Mouse (Mus musculus) cerebellum, adult 11 months (tissue): ENCODE data around the gene Lrba.

Experiments used
- DNase-seq: peaks from one replicate; pipeline ENCODE4 v3.0.0; 2022

Lrba gene

GRCm38 (mm10) chr3:86224564-86225421, at the start of gene Lrba:
TSS of gene Lrba (plus strand) at chr3:86224680.
- peak; percentile 82 for DNase-seq

GRCm38 (mm10) chr3:86179714-86180113, 44.8 kb upstream of the Lrba start:
- no peak for DNase-seq

GRCm38 (mm10) chr3:86181107-86181506, 43.4 kb upstream of the Lrba start:
- no peak for DNase-seq

- no peak for DNase-seq
Measured at GRCm38 (mm10) chr3:86184546-86184945, 39.9 kb upstream of the Lrba start.

DNA sequence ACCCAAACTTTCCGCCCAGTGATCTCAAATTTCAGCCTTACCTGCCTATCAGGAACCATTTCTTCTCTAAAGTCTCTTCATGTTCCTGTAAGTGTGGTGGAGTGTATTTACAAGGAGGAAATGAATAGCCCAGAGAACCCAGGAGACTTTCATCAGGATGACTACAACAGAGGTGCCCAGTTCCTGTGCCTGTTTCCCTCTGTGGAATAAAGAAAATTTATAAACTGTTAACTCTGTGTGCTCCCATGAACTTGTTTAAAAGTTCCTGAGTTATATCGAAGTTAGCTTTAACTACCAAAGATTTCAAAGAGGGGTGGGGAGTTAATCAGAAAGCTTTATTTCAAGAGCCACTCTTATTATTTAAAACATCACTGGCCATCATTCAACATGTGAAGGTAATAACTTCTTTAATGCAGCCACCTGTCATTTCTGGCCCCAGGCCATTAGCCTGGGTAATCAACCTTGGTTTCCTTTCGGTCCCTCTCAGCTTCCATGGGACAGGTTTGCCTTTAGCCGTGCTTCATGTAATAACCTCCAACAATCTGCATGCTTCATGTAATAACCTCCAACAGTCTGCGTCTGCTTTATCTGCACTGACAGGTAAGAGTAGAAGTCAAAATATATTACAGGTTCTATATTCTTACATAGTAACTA, 36.6 kb upstream of the Lrba start:
- DNase-seq = no peak

- DNase-seq = no peak
Measured at GRCm38 (mm10) chr3:86195981-86196380, 28.5 kb upstream of the Lrba start.

- no peak for DNase-seq
Measured at GRCm38 (mm10) chr3:86196471-86196870, 28.0 kb upstream of the Lrba start.

- no peak for DNase-seq
Measured at GRCm38 (mm10) chr3:86201645-86202175, 22.8 kb upstream of the Lrba start.

GRCm38 (mm10) chr3:86202449-86202848, 22.0 kb upstream of the Lrba start:
- no peak for DNase-seq

DNA sequence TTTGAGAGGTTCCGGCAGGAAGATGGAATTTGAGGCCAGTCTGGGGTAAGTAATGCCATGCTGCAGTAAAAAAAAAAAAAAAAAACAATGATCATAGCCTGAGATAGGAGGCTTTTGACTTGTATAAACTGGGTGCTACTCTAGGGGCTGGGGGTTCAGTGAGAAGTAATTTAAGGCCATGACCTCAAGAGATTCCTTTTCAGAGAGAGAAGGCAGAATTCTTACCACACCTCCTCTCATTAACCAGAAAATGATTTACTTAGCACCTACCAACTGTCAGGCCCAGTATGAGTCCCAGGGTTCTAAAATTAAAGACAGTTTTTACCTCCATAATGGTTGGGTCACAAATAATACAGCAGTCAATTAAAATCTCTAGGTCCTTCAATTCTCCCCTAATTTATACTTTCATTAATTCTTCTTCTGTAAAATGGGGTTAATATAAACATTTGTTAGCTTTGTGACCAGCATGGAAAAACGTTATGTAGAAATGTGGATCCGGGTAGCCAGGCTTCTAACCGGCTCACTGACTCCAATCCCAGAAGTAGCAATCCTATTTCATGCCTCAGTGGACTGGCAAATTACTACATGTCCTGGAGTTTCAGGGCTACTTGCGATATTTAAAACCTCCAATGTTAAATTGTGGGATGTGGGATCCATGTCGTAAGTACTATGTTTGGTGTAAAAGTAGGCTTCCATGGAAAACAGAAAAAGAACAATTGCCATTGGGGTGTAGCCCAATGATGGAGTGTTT, 19.7 kb upstream of the Lrba start:
- no peak for DNase-seq

GRCm38 (mm10) chr3:86206556-86206955, 17.9 kb upstream of the Lrba start:
- DNase-seq = no peak

- no peak for DNase-seq
Measured at GRCm38 (mm10) chr3:86210267-86210939, 14.1 kb upstream of the Lrba start.

DNA sequence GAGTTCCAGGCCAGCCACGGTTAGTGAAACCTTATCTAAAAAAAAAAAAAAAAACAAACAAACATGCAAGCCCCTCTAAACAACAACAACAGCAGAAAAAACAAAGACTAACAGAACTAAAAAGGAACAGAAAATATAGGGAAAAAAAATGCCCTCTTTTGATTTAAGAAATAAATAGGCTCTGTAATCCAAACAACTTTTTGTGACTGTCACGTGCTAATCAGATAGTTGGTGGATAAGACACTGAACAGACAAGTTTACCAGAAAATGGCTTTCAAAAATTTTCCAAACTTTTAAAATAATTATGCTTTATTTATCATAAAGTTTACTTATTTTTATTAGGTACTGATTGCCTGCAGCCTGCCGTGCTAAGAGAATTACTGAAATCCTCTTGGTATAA, 13.5 kb upstream of the Lrba start:
- no peak for DNase-seq

GRCm38 (mm10) chr3:86214248-86214647, 10.2 kb upstream of the Lrba start:
- DNase-seq = no peak

- peak; percentile 93 for DNase-seq
Measured at GRCm38 (mm10) chr3:86223634-86224313, 706 bp upstream of the Lrba start.

DNA sequence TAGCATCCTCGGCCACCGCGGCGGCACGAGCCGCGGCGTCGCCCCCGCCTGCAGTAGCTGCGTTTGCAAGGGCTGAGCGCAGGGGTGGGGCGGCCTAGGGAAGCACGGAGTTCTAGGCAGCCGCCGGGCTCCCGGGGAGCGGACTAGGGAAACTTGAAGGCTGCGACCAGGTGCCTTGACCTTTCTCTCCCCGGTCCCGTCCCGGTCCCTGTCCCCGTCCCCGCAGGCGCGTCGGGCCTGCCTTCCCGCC, 241 bp upstream of the Lrba start:
- no peak for DNase-seq

DNA sequence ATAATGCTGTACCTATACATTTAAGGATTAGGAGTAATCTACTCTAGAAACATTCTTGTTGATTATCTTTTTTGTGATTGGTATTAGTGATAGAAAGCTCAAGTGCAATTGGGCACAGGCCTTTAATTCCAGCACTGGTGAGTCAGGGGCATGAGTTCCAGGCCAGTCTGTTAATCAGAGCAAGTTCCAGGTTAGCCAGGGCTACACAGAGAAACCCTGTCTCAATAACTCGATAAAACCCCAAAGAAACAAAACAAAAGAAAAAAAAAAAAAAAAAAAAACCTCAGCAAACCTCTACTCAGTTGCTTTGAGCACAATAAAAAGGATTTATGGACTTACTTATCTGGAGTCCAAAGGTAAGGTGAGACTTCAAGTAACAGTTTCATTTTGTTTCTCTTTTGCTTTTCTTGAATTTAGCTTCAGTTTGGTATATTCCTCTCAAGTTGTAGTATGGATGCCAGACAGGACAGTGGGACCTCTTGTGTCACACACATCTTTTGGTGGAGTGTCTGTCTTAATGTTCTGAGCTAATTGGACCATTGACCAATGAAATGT, 7.1 kb downstream of the Lrba start:
- DNase-seq = no peak

- DNase-seq = no peak
Measured at GRCm38 (mm10) chr3:86247193-86247592, 22.7 kb downstream of the Lrba start.

DNA sequence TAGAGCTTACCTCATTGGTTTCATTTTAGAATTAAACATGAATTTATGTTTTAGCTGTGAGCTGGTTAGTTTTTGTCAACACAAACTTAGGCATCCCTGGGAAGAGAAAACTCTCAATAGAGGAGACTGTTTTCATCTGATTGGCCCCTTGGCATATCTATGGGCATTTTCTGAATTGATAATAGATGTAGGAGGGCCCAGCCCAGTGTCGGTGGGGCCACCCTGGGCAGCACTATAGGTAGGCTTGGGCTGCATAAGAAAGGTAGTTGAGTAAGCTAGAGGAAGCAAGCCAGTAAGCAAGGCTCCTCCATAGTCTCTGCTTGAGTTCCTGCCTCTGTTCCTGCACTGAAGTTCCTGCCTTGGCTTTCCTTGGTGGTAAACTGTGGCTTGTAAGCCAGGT, 26.7 kb downstream of the Lrba start:
- DNase-seq = no peak

GRCm38 (mm10) chr3:86252588-86252987, 28.1 kb downstream of the Lrba start:
- DNase-seq = no peak

- peak; percentile 12 for DNase-seq
Measured at GRCm38 (mm10) chr3:86253071-86253470, 28.6 kb downstream of the Lrba start.

GRCm38 (mm10) chr3:86253791-86254190, 29.3 kb downstream of the Lrba start:
- DNase-seq = no peak
